Mouse (Mus musculus) forelimb bud, embryonic 11.5 days (tissue): ENCODE measurements around the gene Rasgef1c.

Experiments used
- DNase-seq: peaks from one replicate; pipeline ENCODE4 v3.0.0-alpha.2; 2012; ENCODE audit warnings: low read depth, low spot score

Gene Rasgef1c

DNA sequence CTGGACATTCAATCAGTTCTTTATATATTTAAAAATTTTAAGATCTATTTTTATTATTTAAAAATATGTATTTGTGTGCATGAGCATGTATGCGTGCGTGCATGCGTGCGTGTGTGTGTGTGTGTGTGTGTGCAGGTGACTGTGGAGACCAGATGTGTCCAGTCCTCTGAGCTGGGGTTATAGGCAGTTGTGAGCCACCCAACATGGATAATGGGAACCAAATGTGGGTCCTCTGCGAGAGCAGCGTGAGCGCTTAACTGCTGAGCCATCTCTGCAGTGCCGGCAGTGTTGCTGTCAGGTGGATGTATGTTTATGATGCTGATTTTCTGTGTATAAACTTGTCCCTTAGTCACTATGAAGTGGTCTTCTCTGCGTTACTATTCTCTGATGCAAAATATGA, 21.9 kb downstream of the Rasgef1c start:
- DNase-seq = peak; percentile 57

DNA sequence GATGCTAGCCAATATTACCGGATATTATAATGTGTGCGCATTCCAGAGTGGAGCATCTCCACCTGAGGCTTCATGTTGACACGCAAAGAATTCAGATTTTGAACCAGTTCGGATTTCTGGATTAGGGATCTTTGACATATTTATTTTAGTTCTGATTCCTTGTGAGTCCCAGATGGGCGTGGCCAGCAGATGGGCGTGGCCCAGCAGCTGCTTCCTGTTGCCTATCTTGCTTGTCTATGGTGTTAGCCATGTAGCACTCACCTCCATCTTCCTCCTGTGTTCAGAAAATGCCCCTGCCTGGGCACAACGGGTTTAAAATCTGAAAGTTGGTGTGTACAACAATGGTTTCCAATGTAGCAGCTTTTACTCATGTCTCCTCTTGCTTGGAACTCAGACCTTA, 24.5 kb downstream of the Rasgef1c start:
- no peak for DNase-seq

DNA sequence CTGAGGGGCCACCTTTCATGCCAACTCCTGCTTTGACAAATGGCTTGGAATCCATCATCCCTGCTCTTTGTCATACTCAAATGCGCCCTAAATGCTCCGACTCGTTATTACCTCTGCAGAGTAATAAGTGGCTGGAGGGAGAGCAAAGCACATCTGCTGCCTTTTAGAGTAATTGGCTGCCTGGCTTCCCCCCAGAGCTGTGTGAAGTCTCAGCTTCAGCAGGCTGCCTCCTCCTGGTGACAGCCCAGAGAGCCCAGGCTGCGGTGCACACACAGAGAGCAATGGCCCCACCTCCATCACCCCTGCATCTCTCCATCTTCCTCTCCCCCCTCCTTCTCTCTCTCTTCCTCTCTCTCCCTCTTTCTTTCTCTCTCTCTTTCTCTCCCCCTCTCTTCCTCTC, 25.5 kb downstream of the Rasgef1c start:
- DNase-seq = peak; percentile 61

DNA sequence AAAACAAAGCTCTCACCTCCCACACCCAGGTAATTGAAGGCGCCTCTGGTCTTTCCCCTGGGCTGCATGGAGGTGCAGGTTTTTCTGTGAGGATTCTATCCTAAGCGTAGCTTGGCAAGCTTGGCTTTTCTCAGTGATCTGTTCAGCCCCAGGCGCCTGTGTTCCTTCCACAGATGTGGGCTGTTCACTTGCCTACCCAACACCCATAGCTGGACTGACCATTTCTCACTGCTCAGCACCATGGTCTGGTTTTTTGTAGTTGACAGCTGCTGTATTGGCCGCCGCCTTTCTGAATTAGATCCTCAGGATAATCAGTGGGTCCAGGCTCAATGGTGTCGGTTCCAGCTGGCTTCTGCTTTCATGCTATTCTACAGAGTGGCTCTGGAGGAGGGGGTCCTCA, 26.0 kb downstream of the Rasgef1c start:
- DNase-seq = no peak

- no peak for DNase-seq
Observed at GRCm38 (mm10) chr11:49931037-49931625, 29.5 kb downstream of the Rasgef1c start.

GRCm38 (mm10) chr11:49931853-49932252, 30.2 kb downstream of the Rasgef1c start:
- peak; percentile 37 for DNase-seq

DNA sequence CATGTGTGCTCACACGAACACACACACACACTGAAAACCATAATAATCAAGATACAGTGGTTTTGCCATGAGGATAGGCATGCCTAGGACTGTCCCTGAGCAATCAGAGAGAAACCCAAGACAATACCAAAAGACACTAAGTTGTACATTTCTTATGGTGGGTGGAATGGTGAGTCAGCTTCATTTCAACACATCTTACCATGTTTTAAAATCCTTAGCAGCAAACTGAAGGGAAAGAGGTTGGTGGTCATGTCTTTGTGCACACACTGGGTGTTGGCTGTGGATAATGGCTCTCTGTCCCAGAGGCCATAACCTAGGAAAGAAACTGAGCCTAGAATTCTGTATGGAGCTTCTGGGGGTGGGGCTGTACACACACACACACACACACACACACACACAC, 32.2 kb downstream of the Rasgef1c start:
- DNase-seq = no peak

- no peak for DNase-seq
Observed at GRCm38 (mm10) chr11:49934322-49934721, 32.7 kb downstream of the Rasgef1c start.

DNA sequence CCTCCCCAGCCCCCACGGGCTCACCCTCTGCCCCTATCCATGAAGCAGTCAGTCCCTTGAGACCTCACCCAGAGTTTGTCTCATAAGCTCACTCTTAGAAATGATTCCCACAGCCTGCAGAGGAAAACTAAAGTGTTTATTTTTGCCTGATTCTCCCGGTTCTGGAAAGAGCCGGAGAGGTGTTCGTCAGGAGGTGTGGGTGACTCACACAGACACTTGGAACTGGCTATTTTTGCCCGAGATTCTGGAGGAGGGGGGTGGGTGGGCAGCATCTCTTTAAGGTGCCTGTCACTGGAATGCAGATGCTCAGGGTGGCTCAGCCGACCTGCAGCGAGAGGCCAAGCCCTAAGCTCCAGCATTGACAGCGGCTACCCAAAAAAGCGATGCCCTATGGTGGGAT, 34.8 kb downstream of the Rasgef1c start:
- DNase-seq = no peak

DNA sequence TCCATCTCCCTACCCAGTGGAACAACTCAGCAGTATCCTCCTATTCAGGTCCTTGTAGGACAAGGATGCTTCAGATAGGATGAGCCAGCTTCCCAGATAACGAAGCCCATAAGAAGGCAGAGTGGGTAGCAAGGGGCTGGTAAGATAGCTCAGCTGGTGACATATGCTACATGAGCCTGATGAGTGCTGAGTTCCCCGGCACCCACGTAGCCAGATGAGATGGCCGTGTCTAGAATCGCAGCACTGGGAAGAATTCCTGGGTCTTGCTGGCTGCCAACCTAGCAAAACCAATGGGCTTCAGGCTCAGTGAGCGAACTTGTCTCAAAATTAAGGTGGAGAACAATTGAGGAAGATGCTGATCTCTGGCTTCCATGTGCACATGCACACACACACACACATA, 36.1 kb downstream of the Rasgef1c start:
- DNase-seq = no peak

GRCm38 (mm10) chr11:49938258-49939164, 36.9 kb downstream of the Rasgef1c start:
- DNase-seq = no peak

DNA sequence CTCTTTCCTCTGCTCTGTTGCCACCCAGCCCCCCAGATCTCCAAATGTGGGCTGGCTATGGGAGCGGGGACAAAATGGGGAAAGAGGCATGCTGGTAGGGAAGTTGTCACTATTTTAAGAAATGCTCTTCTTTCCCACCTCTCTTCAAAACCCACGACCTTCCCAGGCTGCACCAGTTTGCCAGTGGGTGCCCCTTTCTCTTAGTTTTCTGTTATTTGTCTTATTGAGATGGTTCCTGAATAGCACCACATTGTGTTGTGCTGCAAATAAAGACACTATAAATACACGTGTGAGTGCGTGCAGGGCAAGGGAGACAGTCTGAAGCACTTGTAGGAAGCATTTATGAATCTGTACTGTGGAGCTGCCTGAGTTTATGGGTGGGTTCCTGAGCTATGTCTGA, 41.2 kb downstream of the Rasgef1c start:
- no peak for DNase-seq

DNA sequence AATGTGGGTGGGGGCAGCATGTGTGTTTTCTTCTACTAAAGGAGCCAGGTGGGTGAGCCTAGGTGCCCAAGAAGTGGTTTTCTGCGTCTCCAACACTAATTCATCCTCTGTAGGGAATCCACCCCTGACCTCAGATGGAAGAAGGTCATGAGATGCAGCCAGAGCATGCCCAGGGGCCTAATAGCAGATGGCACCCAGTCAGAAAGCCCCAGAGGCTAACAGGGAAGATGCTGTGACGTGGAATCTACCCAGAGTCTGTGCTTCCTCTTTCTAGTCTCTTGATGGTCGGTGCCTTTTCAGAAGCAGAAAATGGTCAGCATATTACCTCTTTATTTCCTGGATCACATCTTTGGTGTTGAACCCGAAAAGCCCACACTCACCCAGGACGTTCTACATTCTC, 42.3 kb downstream of the Rasgef1c start:
- DNase-seq = no peak

- DNase-seq = no peak
Observed at GRCm38 (mm10) chr11:49945726-49946125, 44.1 kb downstream of the Rasgef1c start.

- no peak for DNase-seq
Observed at GRCm38 (mm10) chr11:49949839-49950238, 48.2 kb downstream of the Rasgef1c start.

DNA sequence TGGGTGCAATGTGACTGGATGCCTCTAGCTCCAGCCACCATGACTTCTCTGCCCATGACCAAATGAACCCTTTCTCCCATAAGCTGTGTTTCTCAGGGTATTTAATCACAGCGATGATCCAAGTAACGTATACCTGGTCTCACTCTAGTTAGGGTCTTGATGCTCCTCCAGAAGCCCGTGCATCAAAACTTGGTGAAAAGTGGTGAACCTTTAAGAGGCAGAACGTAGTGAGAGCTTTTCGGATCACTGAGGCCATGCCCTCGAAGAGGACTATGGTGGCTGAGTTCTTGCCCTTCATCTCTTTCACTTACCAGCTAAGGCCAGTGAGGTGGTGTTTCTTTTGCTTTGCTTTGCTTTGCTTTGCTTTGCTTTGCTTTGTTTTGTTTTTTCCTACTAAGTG, 52.0 kb downstream of the Rasgef1c start:
- DNase-seq = no peak

DNA sequence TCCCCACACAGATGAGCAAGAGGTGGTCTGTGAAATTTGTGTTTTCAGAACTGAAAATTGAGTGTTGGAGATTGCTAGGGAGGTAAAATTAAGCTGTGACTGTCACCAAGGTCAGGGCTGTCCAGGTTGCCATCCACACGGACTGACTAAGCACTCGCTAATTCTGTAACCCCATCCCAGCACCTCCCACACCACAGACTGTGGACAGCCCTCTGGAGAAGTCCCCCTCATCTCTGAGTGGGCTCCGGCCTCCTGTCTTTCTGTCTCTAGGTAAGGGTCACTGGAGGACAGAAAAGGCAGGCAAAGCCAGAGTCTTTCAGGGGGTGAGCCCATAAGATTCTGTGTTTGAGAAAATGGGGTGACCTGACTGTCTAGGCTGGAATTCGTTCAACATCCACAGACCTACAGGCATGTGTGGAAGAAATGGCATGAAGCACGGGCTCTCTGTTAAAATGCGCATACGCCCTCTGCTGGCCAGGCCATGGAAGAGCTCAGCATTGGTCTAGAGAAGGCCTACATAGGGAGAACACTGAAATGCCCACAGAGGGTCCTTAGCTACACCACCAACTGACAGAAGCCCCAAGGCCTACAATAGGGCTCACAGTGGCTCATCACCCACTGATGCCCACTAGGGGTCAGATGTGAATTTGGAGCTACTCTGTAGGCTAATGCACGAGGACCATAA, 54.1 kb downstream of the Rasgef1c start:
- peak; percentile 76 for DNase-seq

DNA sequence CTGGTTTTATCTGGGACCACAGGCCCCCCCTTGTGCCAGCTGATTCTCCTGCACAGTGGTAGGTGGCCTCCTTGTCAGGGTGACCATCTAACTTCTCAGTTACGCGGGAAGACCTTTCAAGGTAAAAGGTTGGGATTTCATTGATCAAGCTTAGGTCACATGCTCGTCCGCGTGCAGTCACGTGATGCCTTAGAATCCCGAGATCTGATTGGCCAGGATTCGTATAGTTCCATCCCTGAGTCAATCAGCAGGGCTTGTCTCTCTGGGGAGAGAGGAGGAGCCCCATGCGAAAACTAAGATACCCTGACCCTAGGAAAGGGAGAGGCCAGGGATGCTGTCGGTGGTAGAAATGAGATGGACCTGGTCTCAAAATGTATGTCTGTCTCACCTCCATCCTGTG, 56.4 kb downstream of the Rasgef1c start:
- no peak for DNase-seq

DNA sequence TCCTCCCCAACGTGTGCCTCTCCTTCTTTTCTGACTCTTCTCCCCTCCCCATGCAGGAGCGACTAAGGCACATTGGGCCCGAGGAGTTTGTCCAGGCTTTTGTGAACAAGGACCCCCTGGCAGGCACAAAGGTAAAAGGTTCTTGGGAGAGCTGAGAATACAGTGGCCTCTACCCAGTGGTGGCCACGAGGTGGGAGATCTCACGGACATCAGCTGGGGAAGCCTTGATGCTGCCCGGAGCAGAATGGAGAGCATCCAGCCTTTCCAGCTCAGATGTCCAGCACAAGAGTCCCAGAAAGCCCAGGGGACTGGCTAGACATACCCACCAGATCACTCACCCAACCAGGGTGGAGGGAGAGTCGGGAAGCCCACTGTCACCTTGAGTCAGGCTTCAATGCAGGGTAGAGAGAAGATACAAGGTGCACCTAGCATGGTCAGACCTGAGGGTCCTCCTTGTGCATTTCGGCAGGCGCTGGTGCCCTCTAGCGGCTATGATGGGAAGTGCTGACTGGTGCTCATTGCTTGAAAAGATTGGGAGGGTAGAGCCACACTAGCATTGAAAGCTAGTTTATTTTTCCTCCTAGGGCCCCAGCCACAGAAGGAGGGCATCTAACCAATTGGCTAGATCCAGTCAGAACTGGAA, 59.6 kb downstream of the Rasgef1c start:
- peak; percentile 68 for DNase-seq

DNA sequence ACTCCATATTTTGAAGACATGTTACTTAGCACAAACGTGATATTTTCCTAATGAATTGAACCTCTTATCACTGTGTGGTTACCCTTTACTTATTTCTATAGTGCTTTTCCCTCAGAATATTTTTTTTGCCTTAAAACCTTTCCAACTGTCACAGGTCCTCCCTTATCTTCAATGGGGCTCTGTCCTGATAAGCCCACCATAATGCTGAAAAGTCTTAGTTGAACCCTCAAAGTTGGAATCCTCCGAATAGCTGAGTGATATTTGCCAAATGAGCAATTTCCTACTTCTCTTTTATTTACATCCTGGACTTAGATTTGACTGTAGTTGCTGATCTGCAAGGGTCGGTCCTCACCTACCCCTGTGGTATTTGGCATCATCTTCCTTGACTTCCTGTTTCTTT, 63.7 kb downstream of the Rasgef1c start:
- DNase-seq = no peak

GRCm38 (mm10) chr11:49969692-49970091, 68.1 kb downstream of the Rasgef1c start:
- DNase-seq = no peak

GRCm38 (mm10) chr11:49973657-49974340, 72.2 kb downstream of the Rasgef1c start:
- no peak for DNase-seq
